Mouse (Mus musculus) ES-Bruce4 (cell line): ENCODE measurements around the gene Auts2.

ENCODE experiments used
- CTCF ChIP-seq: IDR thresholded peaks from one replicate; pipeline ENCODE4 v1.8.1; 2011; ENCODE audit warnings: low read depth, low read length
- EP300 ChIP-seq: IDR thresholded peaks from 2 replicates; pipeline ENCODE4 v1.6.1; 2011; ENCODE audit warnings: low read depth, low read length; ENCODE audit not compliant: insufficient read depth
- POLR2A ChIP-seq: IDR thresholded peaks from one replicate; pipeline ENCODE4 v1.8.1; 2011; ENCODE audit warnings: low read length; ENCODE audit not compliant: insufficient read depth

DNA sequence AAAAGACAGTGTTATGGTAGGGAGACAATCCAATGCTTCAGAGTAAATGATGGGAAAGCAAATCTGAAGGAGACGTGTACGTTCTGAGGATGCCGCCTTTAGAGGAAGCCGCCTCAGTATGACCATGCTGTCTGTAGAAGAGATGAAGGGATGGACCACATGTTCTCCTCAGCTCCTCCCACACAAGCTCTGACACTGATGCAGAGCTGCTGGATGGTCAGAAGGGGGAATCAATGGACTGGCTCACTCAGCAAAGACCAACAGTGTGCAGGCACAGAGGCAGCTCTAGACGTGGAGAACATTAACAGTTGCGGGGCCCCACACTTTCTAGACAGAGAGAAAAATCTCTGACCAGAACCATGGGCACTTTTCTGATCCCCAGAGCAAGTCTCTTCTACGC lies 187.2 kb downstream of the Auts2 start:
- TF ChIP-seq CTCF: no peak
- TF ChIP-seq EP300: no peak
- no peak for TF ChIP-seq POLR2A
